Mouse (Mus musculus): ENCODE data around the gene Nfil3. TPM values are rescaled to one million over a fixed set of nuclear protein-coding genes. Genes with fewer than 3 reads are reported as not detected.

Nfil3 gene
- 58.4 TPM for polyA plus RNA-seq (2021)

- no peak for TF ChIP-seq CTCF (IDR thresholded peaks at IDR 0.05)
- ChIA-PET CTCF (interaction anchor here (0.9 to 1.2 kb wide), 2 partner anchors 14 to 101 kb away, joined by 3 read pairs; no protein-coding TSS in a partner anchor), POLR2A (interaction anchor here (0.9 to 1.8 kb wide), 8 partner anchors 10 to 269 kb away, joined by 3 to 8 read pairs (median 4); partner anchors contain the start of gene Auh)
- no peaks in the 10 kb centered on the region for H3K27me3 ChIP-seq
- DNase-seq (ENCODE audit: low read depth, low spot score) (no peak), ATAC-seq (peak; percentile 86)
- in situ Hi-C loops (cut with MboI; ENCODE audit: low pct_unique_long_range_greater_than_20kb), result loop anchor here (25.0 kb wide), 1 partner anchor 744 kb away; no protein-coding TSS in a partner anchor
Observed at GRCm38 (mm10) chr13:52980951-52981421, at the start of gene Nfil3. Gene Nfil3, minus strand, starts transcription at chr13:52981073.

GRCm38 (mm10) chr13:53024285-53024684 is 43.4 kb upstream of the Nfil3 start:
- in situ Hi-C loops (cut with MboI; ENCODE audit: low pct_unique_long_range_greater_than_20kb), result no loop called here
- DNase-seq (ENCODE audit: low read depth, low spot score), result no peak
- no peak for TF ChIP-seq CTCF (IDR thresholded peaks at IDR 0.05)
- ATAC-seq, result no peak
- ChIA-PET CTCF (no interaction called here), POLR2A (no interaction called here)
- H3K27me3 ChIP-seq, result no peaks in the 10 kb centered on the region

GRCm38 (mm10) chr13:53020282-53020681 is 39.4 kb upstream of the Nfil3 start:
- no peak for ATAC-seq
- ChIA-PET POLR2A (no interaction called here), CTCF (no interaction called here)
- in situ Hi-C loops (cut with MboI; ENCODE audit: low pct_unique_long_range_greater_than_20kb), result no loop called here
- no peaks in the 10 kb centered on the region for H3K27me3 ChIP-seq
- TF ChIP-seq CTCF (IDR thresholded peaks at IDR 0.05), result no peak
- DNase-seq (ENCODE audit: low read depth, low spot score), result no peak

GRCm38 (mm10) chr13:53019532-53019931 is 38.7 kb upstream of the Nfil3 start:
- ChIA-PET CTCF (no interaction called here), POLR2A (no interaction called here)
- TF ChIP-seq CTCF (IDR thresholded peaks at IDR 0.05), result no peak
- no peak for DNase-seq (ENCODE audit: low read depth, low spot score)
- no peak for ATAC-seq
- no peaks in the 10 kb centered on the region for H3K27me3 ChIP-seq
- in situ Hi-C loops (cut with MboI; ENCODE audit: low pct_unique_long_range_greater_than_20kb), result no loop called here

- ChIA-PET CTCF (no interaction called here), POLR2A (no interaction called here)
Observed at GRCm38 (mm10) chr13:53018976-53019375, 38.1 kb upstream of the Nfil3 start.

GRCm38 (mm10) chr13:53017983-53018382 is 37.1 kb upstream of the Nfil3 start:
- no peak for TF ChIP-seq CTCF (IDR thresholded peaks at IDR 0.05)
- POLR2A ChIA-PET, result no interaction called here
- CTCF ChIA-PET, result interaction anchor here (1.2 kb wide), 1 partner anchor 92 kb away, joined by 3 read pairs; no protein-coding TSS in a partner anchor
- in situ Hi-C loops (cut with MboI; ENCODE audit: low pct_unique_long_range_greater_than_20kb), result no loop called here
- ATAC-seq (peak; percentile 17), DNase-seq (ENCODE audit: low read depth, low spot score) (no peak)
- no peaks in the 10 kb centered on the region for H3K27me3 ChIP-seq

More at GRCm38 (mm10) chr13:53018976-53019375, 38.1 kb upstream of the Nfil3 start:
- ATAC-seq (no peak), DNase-seq (ENCODE audit: low read depth, low spot score) (no peak)
- in situ Hi-C loops (cut with MboI; ENCODE audit: low pct_unique_long_range_greater_than_20kb), result no loop called here
- TF ChIP-seq CTCF (IDR thresholded peaks at IDR 0.05), result no peak
- H3K27me3 ChIP-seq, result no peaks in the 10 kb centered on the region

- H3K27me3 ChIP-seq, result no peaks in the 10 kb centered on the region
- ChIA-PET CTCF (interaction anchor here (1.2 kb wide), 1 partner anchor 93 kb away, joined by 3 read pairs; no protein-coding TSS in a partner anchor), POLR2A (no interaction called here)
- ATAC-seq (no peak), DNase-seq (ENCODE audit: low read depth, low spot score) (no peak)
- TF ChIP-seq CTCF (IDR thresholded peaks at IDR 0.05), result peak; percentile 34
- in situ Hi-C loops (cut with MboI; ENCODE audit: low pct_unique_long_range_greater_than_20kb), result no loop called here
Observed at GRCm38 (mm10) chr13:53017117-53017516, 36.2 kb upstream of the Nfil3 start.

GRCm38 (mm10) chr13:53011426-53011825 is 30.6 kb upstream of the Nfil3 start:
- no peaks in the 10 kb centered on the region for H3K27me3 ChIP-seq
- ATAC-seq (no peak), DNase-seq (ENCODE audit: low read depth, low spot score) (no peak)
- ChIA-PET POLR2A (no interaction called here), CTCF (no interaction called here)
- in situ Hi-C loops (cut with MboI; ENCODE audit: low pct_unique_long_range_greater_than_20kb), result no loop called here
- TF ChIP-seq CTCF (IDR thresholded peaks at IDR 0.05), result no peak

GRCm38 (mm10) chr13:53008489-53009184 is 27.8 kb upstream of the Nfil3 start:
- CTCF ChIA-PET, result no interaction called here
- in situ Hi-C loops (cut with MboI; ENCODE audit: low pct_unique_long_range_greater_than_20kb), result no loop called here
- POLR2A ChIA-PET, result no interaction called here
- DNase-seq (ENCODE audit: low read depth, low spot score) (no peak), ATAC-seq (no peak)
- no peaks in the 10 kb centered on the region for H3K27me3 ChIP-seq
- TF ChIP-seq CTCF (IDR thresholded peaks at IDR 0.05), result no peak

GRCm38 (mm10) chr13:53007781-53008180 is 26.9 kb upstream of the Nfil3 start:
- in situ Hi-C loops (cut with MboI; ENCODE audit: low pct_unique_long_range_greater_than_20kb), result no loop called here
- no peaks in the 10 kb centered on the region for H3K27me3 ChIP-seq
- ATAC-seq (no peak), DNase-seq (ENCODE audit: low read depth, low spot score) (no peak)
- ChIA-PET POLR2A (no interaction called here), CTCF (no interaction called here)
- TF ChIP-seq CTCF (IDR thresholded peaks at IDR 0.05), result no peak

- no peak for DNase-seq (ENCODE audit: low read depth, low spot score)
- TF ChIP-seq CTCF (IDR thresholded peaks at IDR 0.05), result no peak
- CTCF ChIA-PET, result interaction anchor here (0.9 to 1.2 kb wide), 2 partner anchors 19 to 352 kb away, joined by 3 read pairs; no protein-coding TSS in a partner anchor
Observed at GRCm38 (mm10) chr13:53003286-53003685, 22.4 kb upstream of the Nfil3 start.

More at GRCm38 (mm10) chr13:53003286-53003685, 22.4 kb upstream of the Nfil3 start:
- H3K27me3 ChIP-seq, result no peaks in the 10 kb centered on the region
- in situ Hi-C loops (cut with MboI; ENCODE audit: low pct_unique_long_range_greater_than_20kb), result no loop called here
- ATAC-seq, result no peak
- POLR2A ChIA-PET, result no interaction called here
